Mouse (Mus musculus) lung, postnatal 0 days (tissue): Measurements from ENCODE around the gene Rpl9.

Experiments used
- CTCF ChIP-seq: IDR thresholded peaks from 2 replicates; pipeline ENCODE4 v1.5.1; 2016; ENCODE audit warnings: antibody characterized with exemption, mild to moderate bottlenecking
- EP300 ChIP-seq: IDR thresholded peaks from 2 replicates; pipeline ENCODE4 v1.6.1; 2016; ENCODE audit warnings: antibody characterized with exemption, mild to moderate bottlenecking, control low read depth

GRCm38 (mm10) chr5:65356851-65357250, 34.4 kb downstream of the Rpl9 start:
- TF ChIP-seq EP300: peak; percentile 59; the same call in 1 of the 2 replicates
- no peak for TF ChIP-seq CTCF
